Mouse (Mus musculus): Measurements from ENCODE around the gene Ldb3.

- TF ChIP-seq POLR2A (IDR thresholded peaks at IDR 0.05; ENCODE audit: low read depth, low read length) (no peak), CTCF (IDR thresholded peaks at IDR 0.05; ENCODE audit: extremely low read depth, insufficient read length, insufficient replicate concordance, low read depth, low read length) (no peak)
Measured at GRCm38 (mm10) chr14:34489928-34490327, 98.6 kb downstream of the Ldb3 start.

Data from small intestine, adult 2 months (tissue).